Mouse (Mus musculus): ENCODE measurements at regions not wholly inside any gene's neighbourhood (a gene's known extent, or its start where the extent isn't known, plus 50 kb on each side); places are given as distances from the start of the nearest gene placed in this dataset. TPM values are rescaled to one million over a fixed set of nuclear protein-coding genes. Genes with fewer than 3 reads are reported as not detected.

DNA sequence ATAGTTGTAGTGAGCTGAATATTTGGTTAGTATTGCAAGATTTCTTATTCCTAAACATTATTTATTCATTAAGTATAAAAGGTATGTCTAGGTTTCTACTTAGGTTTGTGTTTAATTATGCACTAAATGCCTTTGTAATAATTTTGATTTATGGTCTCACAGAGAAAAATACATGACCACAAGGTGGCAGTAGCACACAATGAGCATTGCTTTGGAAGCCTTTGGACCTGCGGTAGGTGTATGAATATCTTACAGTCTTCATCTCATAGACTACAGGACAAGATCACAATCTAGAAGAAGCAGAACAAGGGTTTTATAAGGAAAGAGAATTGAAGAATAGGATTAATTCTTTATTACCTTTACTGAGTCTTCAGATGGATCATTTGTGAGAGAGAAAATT is 1455.0 kb upstream of the Cdh6 start:
- no peak overlapping the region for H3K9ac ChIP-seq (replicated peaks; ENCODE audit: low read length)
- H3K4me3 ChIP-seq (ENCODE audit: low read depth, low read length) = no peak overlapping the region
- no peaks in the 10 kb centered on the region for H3K27me3 ChIP-seq (ENCODE audit: control insufficient read depth, insufficient read depth, low read length)
- 56% methylated on average over 1 of the region's 1 CpGs for WGBS
- no peaks in the 10 kb centered on the region for H3K36me3 ChIP-seq (replicated peaks; ENCODE audit: control insufficient read depth, insufficient read depth, low read depth, low read length)
- DNase-seq (ENCODE audit: low spot score) (peak; percentile 79), ATAC-seq (replicated peaks; ENCODE audit: insufficient number of reproducible peaks, low FRiP score, low TSS enrichment, low read depth) (no peak)
- no peaks in the 10 kb centered on the region for H3K9me3 ChIP-seq (replicated peaks; ENCODE audit: control insufficient read depth, low read length)
- no peaks in the 10 kb centered on the region for H3K4me1 ChIP-seq (ENCODE audit: control insufficient read depth, insufficient read depth, low read length)
- no peak overlapping the region for H3K4me2 ChIP-seq (ENCODE audit: low read depth, low read length)
- no peak overlapping the region for H3K27ac ChIP-seq (replicated peaks; ENCODE audit: low read depth, low read length)

DNA sequence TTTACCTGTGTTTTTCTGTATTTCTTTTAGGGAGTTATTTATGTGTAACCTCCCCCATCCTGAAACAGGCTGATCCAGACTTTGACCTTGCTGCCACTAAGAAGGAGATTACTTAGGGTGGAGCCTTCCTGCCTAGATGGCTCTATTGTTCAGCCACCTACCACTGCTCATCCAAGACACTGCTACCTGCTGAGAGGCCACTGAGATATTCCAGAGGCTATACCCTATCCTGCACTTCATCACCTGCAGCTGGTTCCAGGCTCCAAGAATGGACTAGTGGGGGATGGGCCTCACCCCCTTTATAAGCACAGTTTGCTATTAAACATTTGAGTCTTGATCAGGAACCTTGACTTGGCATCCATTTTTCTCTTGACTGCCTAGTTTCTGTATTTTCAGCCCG is 1433.2 kb upstream of the Cdh6 start:
- ATAC-seq (replicated peaks; ENCODE audit: insufficient number of reproducible peaks, low FRiP score, low TSS enrichment, low read depth) = no peak
- H3K27ac ChIP-seq (replicated peaks; ENCODE audit: low read depth, low read length) = no peak overlapping the region

More for the DNA sequence above, 1433.2 kb upstream of the Cdh6 start:
- DNase-seq (ENCODE audit: low spot score) = no peak
- no peak overlapping the region for H3K9ac ChIP-seq (replicated peaks; ENCODE audit: low read length)
- no peak overlapping the region for H3K4me3 ChIP-seq (ENCODE audit: low read depth, low read length)
- H3K36me3 ChIP-seq (replicated peaks; ENCODE audit: control insufficient read depth, insufficient read depth, low read depth, low read length) = no peaks in the 10 kb centered on the region
- H3K4me1 ChIP-seq (ENCODE audit: control insufficient read depth, insufficient read depth, low read length) = no peaks in the 10 kb centered on the region
- no peaks in the 10 kb centered on the region for H3K9me3 ChIP-seq (replicated peaks; ENCODE audit: control insufficient read depth, low read length)
- H3K27me3 ChIP-seq (ENCODE audit: control insufficient read depth, insufficient read depth, low read length) = no peaks in the 10 kb centered on the region
- WGBS = 89% methylated on average over 1 of the region's 1 CpGs
- no peak overlapping the region for H3K4me2 ChIP-seq (ENCODE audit: low read depth, low read length)

Small RNA genes lying in the stretch of these regions (microRNA-seq; reads per million reads assigned to microRNA genes)
- not detected for gene Gm24080 (ENCODE audit: borderline number of aligned reads)

All from embryonic facial prominence, embryonic 11.5 days (tissue).